Mouse (Mus musculus) liver, embryonic 16.5 days (tissue): ENCODE results near the gene Epb41l2. TPM values are rescaled to one million over a fixed set of nuclear protein-coding genes. Genes with fewer than 3 reads are reported as not detected.

Experiments used
- ATAC-seq: fragments of 200-750 bp; cut with Nextera tagmentation; 2 replicates; pipeline ENCODE4 v1.8.0; 2017; ENCODE audit warnings: low read depth, mild to moderate bottlenecking, moderate number of reproducible peaks, moderate library complexity
- H3K27ac ChIP-seq: fragments of 300-500 bp; sonication (generic); 2 replicates; pipeline ENCODE4 v1.5.1; 2014; ENCODE audit warnings: mild to moderate bottlenecking, low read length
- H3K27me3 ChIP-seq: fragments of 300-500 bp; sonication (generic); 2 replicates; pipeline ENCODE4 v1.6.1; 2014; ENCODE audit warnings: low read depth, low read length, mixed read lengths; ENCODE audit not compliant: control insufficient read depth, insufficient read depth
- H3K36me3 ChIP-seq: fragments of 300-500 bp; sonication (generic); 2 replicates; pipeline ENCODE4 v1.6.1; 2014; ENCODE audit warnings: mild to moderate bottlenecking; ENCODE audit not compliant: control insufficient read depth, insufficient read depth
- H3K4me1 ChIP-seq: fragments of 300-500 bp; sonication (generic); 2 replicates; pipeline ENCODE4 v1.6.1; 2014; ENCODE audit warnings: low read depth, low read length, mixed read lengths; ENCODE audit not compliant: control insufficient read depth
- H3K4me2 ChIP-seq: fragments of 300-500 bp; sonication (generic); 2 replicates; pipeline ENCODE4 v1.6.1; 2014; ENCODE audit warnings: low read depth, low read length, mixed read lengths
- H3K4me3 ChIP-seq: fragments of 300-500 bp; sonication (generic); 2 replicates; pipeline ENCODE4 v1.5.1; 2014; ENCODE audit warnings: low read depth, mild to moderate bottlenecking, low read length
- H3K9ac ChIP-seq: fragments of 300-500 bp; sonication (generic); 2 replicates; pipeline ENCODE4 v1.6.1; 2014; ENCODE audit warnings: low read depth, low read length
- H3K9me3 ChIP-seq: fragments of 300-500 bp; sonication (generic); replicated peaks from 2 replicates; pipeline ENCODE4 v1.6.1; 2016; ENCODE audit warnings: low read length; ENCODE audit not compliant: control insufficient read depth
- WGBS: fragments of 180-500 bp; shearing (Covaris S2); extraction: QIAGEN DNeasy Blood & Tissue Kit; methylation state at CpG from one replicate; pipeline ENCODE4 v1.1.7; 2014; ENCODE audit not compliant: insufficient replicate concordance; 5-methylcytosine and 5-hydroxymethylcytosine counted together
- polyA plus RNA-seq: library from polyadenylated mRNA; unstranded; fragments of >200 nt; fragmentation: Nextera tagmentation; extraction: Ambion mirVana; gene quantifications from 2 replicates; pipeline ENCODE4 v1.2.1, GENCODE M21; 2015

The Epb41l2 gene
- polyA plus RNA-seq, 1 experiment from 2014 or later = 11.9 TPM

- Histone ChIP-seq H3K36me3 (no peaks in the 10 kb centered on the region), H3K4me1 (no peaks in the 10 kb centered on the region), H3K27ac (no peak overlapping the region), H3K4me2 (no peak overlapping the region), H3K27me3 (no peaks in the 10 kb centered on the region), H3K4me3 (no peak overlapping the region), H3K9ac (no peak overlapping the region), H3K9me3 (no peaks in the 10 kb centered on the region)
- 75% methylated on average over 7 of the region's 7 CpGs for WGBS
- no peak for ATAC-seq
Observed at GRCm38 (mm10) chr10:25392786-25393185, 33.2 kb downstream of the Epb41l2 start.

DNA sequence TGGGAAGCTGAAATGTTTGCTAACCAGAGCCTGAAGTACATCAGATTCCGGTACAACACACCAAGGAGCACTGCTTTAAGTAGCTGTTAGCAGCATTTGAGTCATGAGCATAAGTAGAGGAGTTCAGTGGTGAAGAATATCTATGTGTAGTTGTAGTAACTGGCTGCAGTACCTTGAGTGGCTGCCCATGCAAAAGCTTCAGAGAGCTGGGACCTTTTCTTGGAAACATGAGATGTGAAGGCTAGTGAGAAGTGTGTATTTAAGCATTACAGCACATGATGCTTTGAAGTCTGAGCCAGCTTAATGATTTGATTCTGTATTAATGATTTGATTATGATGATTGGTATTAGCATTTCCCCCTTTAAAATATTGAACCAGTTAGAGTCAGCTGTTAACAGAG lies 34.1 kb downstream of the Epb41l2 start:
- no peak overlapping the region for H3K4me2 ChIP-seq
- no peak overlapping the region for H3K27ac ChIP-seq
- 74% methylated on average over 1 of the region's 1 CpGs for WGBS
- no peak for ATAC-seq
- no peak overlapping the region for H3K9ac ChIP-seq
- H3K27me3 ChIP-seq = no peaks in the 10 kb centered on the region
- no peaks in the 10 kb centered on the region; the same call in 1 of the 2 replicates for H3K4me1 ChIP-seq
- no peaks in the 10 kb centered on the region for H3K36me3 ChIP-seq
- H3K4me3 ChIP-seq = no peak overlapping the region
- H3K9me3 ChIP-seq = no peaks in the 10 kb centered on the region

DNA sequence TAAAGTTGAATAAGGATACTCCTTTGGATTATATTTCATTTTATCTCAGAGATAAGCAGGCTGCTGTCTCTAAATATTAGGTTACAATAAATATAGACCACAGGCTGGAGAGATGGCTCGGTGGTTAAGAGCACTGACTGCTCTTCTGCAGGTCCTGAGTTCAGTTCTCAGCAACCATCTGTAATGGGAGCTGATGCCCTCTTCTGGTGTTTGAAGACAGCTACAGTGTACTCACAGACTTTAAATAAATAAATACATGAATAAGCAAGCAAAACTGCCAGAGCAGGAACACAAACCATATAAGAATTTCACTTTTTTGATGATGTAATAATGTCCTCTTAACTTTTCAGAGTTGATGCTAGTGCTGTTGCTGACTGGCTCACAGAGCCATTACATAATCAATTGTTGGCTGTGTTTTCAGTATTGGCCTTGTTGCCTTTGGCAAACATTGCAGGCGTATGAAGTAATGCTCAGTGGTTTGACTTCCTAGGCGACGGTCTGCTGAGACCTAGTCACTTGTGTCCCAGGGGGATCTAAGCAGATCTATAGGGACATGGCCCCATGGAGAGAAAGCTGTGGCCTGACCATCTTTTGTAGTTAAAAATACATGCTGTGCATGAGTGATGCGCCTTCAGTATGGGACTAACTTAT lies 35.8 kb downstream of the Epb41l2 start:
- no peaks in the 10 kb centered on the region for H3K36me3 ChIP-seq
- H3K4me3 ChIP-seq = no peak overlapping the region
- H3K9me3 ChIP-seq = no peaks in the 10 kb centered on the region
- no peak overlapping the region for H3K4me2 ChIP-seq
- no peaks in the 10 kb centered on the region for H3K27me3 ChIP-seq
- H3K27ac ChIP-seq = no peak overlapping the region
- H3K4me1 ChIP-seq = no peaks in the 10 kb centered on the region; the same call in none of the 2 replicates
- 63% methylated on average over 5 of the region's 5 CpGs for WGBS
- peak; percentile 80 for ATAC-seq
- no peak overlapping the region for H3K9ac ChIP-seq

DNA sequence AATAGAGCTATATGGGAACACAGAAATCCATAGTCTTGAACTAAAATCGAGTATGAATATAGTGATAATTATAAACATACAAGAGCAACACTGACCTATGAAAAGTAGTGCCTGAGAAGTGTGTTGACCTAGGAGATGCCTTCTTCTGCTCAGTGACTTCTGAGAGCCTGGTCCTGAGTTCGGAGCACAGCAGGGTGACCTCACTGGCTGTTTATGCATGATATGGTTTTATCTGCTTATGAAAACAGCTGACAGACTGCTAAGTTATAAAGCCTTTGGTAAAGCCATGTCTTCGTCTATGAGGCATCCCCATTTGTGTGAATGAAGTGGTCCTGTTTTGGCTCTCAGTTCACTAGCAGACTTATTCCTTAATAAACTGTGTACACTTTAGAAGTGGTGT lies 37.3 kb downstream of the Epb41l2 start:
- no peaks in the 10 kb centered on the region for H3K9me3 ChIP-seq
- H3K4me2 ChIP-seq = no peak overlapping the region
- no peaks in the 10 kb centered on the region; the same call in none of the 2 replicates for H3K4me1 ChIP-seq
- no peak overlapping the region for H3K27ac ChIP-seq
- no peak overlapping the region for H3K9ac ChIP-seq
- ATAC-seq = no peak
- H3K27me3 ChIP-seq = no peaks in the 10 kb centered on the region
- WGBS = 36% methylated on average over 3 of the region's 3 CpGs
- no peaks in the 10 kb centered on the region for H3K36me3 ChIP-seq
- no peak overlapping the region for H3K4me3 ChIP-seq

GRCm38 (mm10) chr10:25397767-25398690 lies 38.4 kb downstream of the Epb41l2 start:
- Histone ChIP-seq H3K4me1 (no peaks in the 10 kb centered on the region; the same call in none of the 2 replicates), H3K4me3 (no peak overlapping the region), H3K36me3 (no peaks in the 10 kb centered on the region), H3K9ac (no peak overlapping the region; the same call in 1 of the 2 replicates), H3K27ac (no peak overlapping the region), H3K27me3 (no peaks in the 10 kb centered on the region), H3K4me2 (no peak overlapping the region), H3K9me3 (no peaks in the 10 kb centered on the region)
- WGBS = 63% methylated on average over 14 of the region's 14 CpGs
- ATAC-seq = peak; percentile 57

DNA sequence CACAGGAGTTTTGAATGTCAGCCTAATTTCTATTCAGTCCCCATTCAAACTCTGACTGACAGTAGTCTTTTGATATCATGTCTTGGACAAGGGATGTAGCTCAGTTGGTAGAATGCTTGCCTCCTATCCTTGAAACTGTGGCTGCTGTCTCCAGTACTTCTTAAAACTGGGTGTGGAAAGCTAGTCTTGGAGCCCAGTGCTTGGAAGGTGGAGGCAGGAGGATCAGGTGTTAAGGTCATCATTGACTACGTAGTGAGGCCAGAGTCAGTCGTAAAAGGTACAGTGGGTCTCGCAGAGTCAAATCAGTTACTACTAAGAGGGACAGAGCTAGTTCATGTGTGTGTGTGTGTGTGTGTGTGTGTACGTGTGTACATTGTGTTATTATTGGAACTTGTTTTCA lies 39.4 kb downstream of the Epb41l2 start:
- Histone ChIP-seq H3K9me3 (no peaks in the 10 kb centered on the region), H3K4me3 (no peak overlapping the region), H3K4me1 (peaks cover under 1% of the 10 kb centered on the region), H3K27ac (no peak overlapping the region), H3K27me3 (no peaks in the 10 kb centered on the region), H3K36me3 (no peaks in the 10 kb centered on the region), H3K9ac (no peak overlapping the region), H3K4me2 (no peak overlapping the region)
- WGBS = 71% methylated on average over 4 of the region's 4 CpGs
- ATAC-seq = no peak

- Histone ChIP-seq H3K4me1 (peaks cover 3% of the 10 kb centered on the region), H3K36me3 (no peaks in the 10 kb centered on the region), H3K4me3 (no peak overlapping the region), H3K9me3 (no peaks in the 10 kb centered on the region), H3K4me2 (peak overlapping the region; percentile 4; the same call in 1 of the 2 replicates), H3K9ac (no peak overlapping the region), H3K27ac (no peak overlapping the region), H3K27me3 (no peaks in the 10 kb centered on the region)
- ATAC-seq = peak; percentile 35; the same call in 1 of the 2 replicates
- whole genome bisulfite sequencing = 37% methylated on average over 8 of the region's 8 CpGs
Observed at GRCm38 (mm10) chr10:25400076-25400475, 40.5 kb downstream of the Epb41l2 start.

DNA sequence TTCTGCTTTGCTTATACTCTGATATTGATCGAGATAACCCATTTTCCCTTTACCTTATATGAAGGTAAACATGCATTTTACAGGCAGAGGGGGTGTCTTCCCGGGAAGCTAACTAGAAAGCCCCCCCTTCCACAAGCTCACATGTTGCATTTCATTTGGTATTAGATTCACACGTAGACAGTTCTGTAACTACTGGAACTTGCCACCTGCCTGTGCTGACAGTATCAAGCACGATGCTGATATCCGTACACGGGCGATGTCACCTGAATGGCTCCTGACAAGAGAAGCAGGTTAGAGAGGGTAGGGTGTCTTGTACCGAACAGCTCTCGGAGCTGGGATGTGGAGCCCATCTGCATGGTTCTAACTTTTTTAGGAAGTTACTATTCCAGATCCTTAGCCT lies 41.0 kb downstream of the Epb41l2 start:
- peaks cover 3% of the 10 kb centered on the region for H3K4me1 ChIP-seq
- 73% methylated on average over 9 of the region's 9 CpGs for WGBS
- no peaks in the 10 kb centered on the region for H3K9me3 ChIP-seq
- no peaks in the 10 kb centered on the region for H3K27me3 ChIP-seq
- no peak overlapping the region for H3K9ac ChIP-seq
- H3K4me3 ChIP-seq = no peak overlapping the region
- no peak overlapping the region for H3K27ac ChIP-seq
- no peak overlapping the region for H3K4me2 ChIP-seq
- H3K36me3 ChIP-seq = no peaks in the 10 kb centered on the region
- ATAC-seq = no peak

DNA sequence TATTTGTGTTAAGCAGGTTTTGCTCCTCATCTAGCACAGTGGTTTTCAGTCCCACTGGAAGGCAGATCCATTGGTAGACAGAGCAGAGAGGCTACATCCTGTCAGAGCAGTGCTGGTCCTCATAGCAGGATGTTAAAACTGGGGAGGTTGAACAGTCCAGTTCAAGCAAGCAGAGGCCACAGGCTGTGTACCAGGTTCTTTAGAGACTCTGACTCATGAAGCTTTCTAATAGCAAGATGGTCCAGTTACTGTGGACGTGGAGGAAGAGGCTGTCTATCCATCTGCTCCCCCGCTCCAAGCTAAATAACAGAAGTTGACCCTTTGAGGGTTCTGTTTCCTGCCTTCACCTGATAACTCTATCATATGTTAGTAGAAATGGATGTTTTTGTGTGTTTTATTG lies 41.8 kb downstream of the Epb41l2 start:
- H3K4me1 ChIP-seq = peaks cover 3% of the 10 kb centered on the region
- H3K4me3 ChIP-seq = no peak overlapping the region
- no peaks in the 10 kb centered on the region for H3K27me3 ChIP-seq
- H3K9me3 ChIP-seq = no peaks in the 10 kb centered on the region
- H3K9ac ChIP-seq = no peak overlapping the region
- H3K4me2 ChIP-seq = no peak overlapping the region
- H3K27ac ChIP-seq = no peak overlapping the region
- WGBS = 31% methylated on average over 2 of the region's 2 CpGs
- ATAC-seq = no peak
- H3K36me3 ChIP-seq = no peaks in the 10 kb centered on the region
